Mouse (Mus musculus): Measurements from ENCODE around the gene Ppib. TPM values are rescaled to one million over a fixed set of nuclear protein-coding genes. Genes with fewer than 3 reads are reported as not detected.

Gene Ppib
- polyA plus RNA-seq, 1 experiment from 2014 or later: 670 TPM

GRCm38 (mm10) chr9:66088411-66088810, 28.4 kb downstream of the Ppib start:
- Histone ChIP-seq H3K4me2 (replicated peaks; ENCODE audit: low read depth, low read length) (no peak overlapping the region), H3K4me1 (ENCODE audit: insufficient read depth, low read length) (0 out of 2 replicates have a peak, but pooled peaks cover 2% of the 10 kb centered on the region), H3K4me3 (ENCODE audit: low read length) (no peak overlapping the region), H3K9me3 (ENCODE audit: low read length) (no peaks in the 10 kb centered on the region), H3K9ac (replicated peaks; ENCODE audit: low read length) (no peak overlapping the region), H3K36me3 (ENCODE audit: insufficient read depth, low read length) (peaks cover 31% of the 10 kb centered on the region), H3K27ac (ENCODE audit: low read length) (no peak overlapping the region), H3K27me3 (ENCODE audit: insufficient read depth, low read length) (no peaks in the 10 kb centered on the region)
- ATAC-seq (ENCODE audit: low FRiP score, low TSS enrichment): no peak
- WGBS: 31% methylated on average over 4 of the region's 4 CpGs

GRCm38 (mm10) chr9:66090593-66091244, 30.7 kb downstream of the Ppib start:
- WGBS: 78% methylated on average over 13 of the region's 13 CpGs
- 0 out of 2 replicates have a peak, but pooled peaks have one; percentile 24 for ATAC-seq (ENCODE audit: low FRiP score, low TSS enrichment)
- Histone ChIP-seq H3K36me3 (ENCODE audit: insufficient read depth, low read length) (peaks cover 48% of the 10 kb centered on the region), H3K9ac (replicated peaks; ENCODE audit: low read length) (no peak overlapping the region), H3K4me2 (replicated peaks; ENCODE audit: low read depth, low read length) (no peak overlapping the region), H3K27me3 (ENCODE audit: insufficient read depth, low read length) (no peaks in the 10 kb centered on the region), H3K4me3 (ENCODE audit: low read length) (no peak overlapping the region), H3K9me3 (ENCODE audit: low read length) (no peaks in the 10 kb centered on the region), H3K27ac (ENCODE audit: low read length) (0 out of 2 replicates have a peak overlapping the region, but pooled peaks have one; percentile 6), H3K4me1 (ENCODE audit: insufficient read depth, low read length) (0 out of 2 replicates have a peak, but pooled peaks cover 2% of the 10 kb centered on the region)

- 58% methylated on average over 6 of the region's 6 CpGs for WGBS
- Histone ChIP-seq H3K36me3 (ENCODE audit: insufficient read depth, low read length) (peaks cover 53% of the 10 kb centered on the region), H3K4me3 (ENCODE audit: low read length) (no peak overlapping the region), H3K4me1 (ENCODE audit: insufficient read depth, low read length) (0 out of 2 replicates have a peak, but pooled peaks cover 2% of the 10 kb centered on the region), H3K4me2 (replicated peaks; ENCODE audit: low read depth, low read length) (no peak overlapping the region), H3K9me3 (ENCODE audit: low read length) (no peaks in the 10 kb centered on the region), H3K27me3 (ENCODE audit: insufficient read depth, low read length) (no peaks in the 10 kb centered on the region), H3K9ac (replicated peaks; ENCODE audit: low read length) (no peak overlapping the region), H3K27ac (ENCODE audit: low read length) (peak overlapping the region; percentile 21)
- peak; percentile 32; the same call in 1 of the 2 replicates for ATAC-seq (ENCODE audit: low FRiP score, low TSS enrichment)
These were observed 31.6 kb downstream of the Ppib start for GRCm38 (mm10) chr9:66091327-66092231.

GRCm38 (mm10) chr9:66092664-66093063, 32.6 kb downstream of the Ppib start:
- Histone ChIP-seq H3K9ac (replicated peaks; ENCODE audit: low read length) (no peak overlapping the region), H3K36me3 (ENCODE audit: insufficient read depth, low read length) (peaks cover 53% of the 10 kb centered on the region), H3K4me2 (replicated peaks; ENCODE audit: low read depth, low read length) (no peak overlapping the region), H3K27ac (ENCODE audit: low read length) (no peak overlapping the region), H3K4me1 (ENCODE audit: insufficient read depth, low read length) (0 out of 2 replicates have a peak, but pooled peaks cover 2% of the 10 kb centered on the region), H3K9me3 (ENCODE audit: low read length) (no peaks in the 10 kb centered on the region), H3K27me3 (ENCODE audit: insufficient read depth, low read length) (no peaks in the 10 kb centered on the region), H3K4me3 (ENCODE audit: low read length) (no peak overlapping the region)
- WGBS: 70% methylated on average over 2 of the region's 2 CpGs
- no peak for ATAC-seq (ENCODE audit: low FRiP score, low TSS enrichment)

- H3K27ac ChIP-seq (ENCODE audit: low read length): no peak overlapping the region
- no peak overlapping the region for H3K4me3 ChIP-seq (ENCODE audit: low read length)
- WGBS: 87% methylated on average over 8 of the region's 8 CpGs
- H3K9ac ChIP-seq (replicated peaks; ENCODE audit: low read length): no peak overlapping the region
- ATAC-seq (ENCODE audit: low FRiP score, low TSS enrichment): no peak
- H3K36me3 ChIP-seq (ENCODE audit: insufficient read depth, low read length): peaks cover 57% of the 10 kb centered on the region
- no peaks in the 10 kb centered on the region for H3K9me3 ChIP-seq (ENCODE audit: low read length)
- no peak overlapping the region for H3K4me2 ChIP-seq (replicated peaks; ENCODE audit: low read depth, low read length)
- no peaks in the 10 kb centered on the region for H3K27me3 ChIP-seq (ENCODE audit: insufficient read depth, low read length)
- H3K4me1 ChIP-seq (ENCODE audit: insufficient read depth, low read length): no peaks in the 10 kb centered on the region
These were observed 41.6 kb downstream of the Ppib start for GRCm38 (mm10) chr9:66101577-66101976.

- WGBS: 91% methylated on average over 6 of the region's 6 CpGs
- Histone ChIP-seq H3K4me3 (ENCODE audit: low read length) (no peak overlapping the region), H3K9ac (replicated peaks; ENCODE audit: low read length) (no peak overlapping the region), H3K27me3 (ENCODE audit: insufficient read depth, low read length) (no peaks in the 10 kb centered on the region), H3K9me3 (ENCODE audit: low read length) (no peaks in the 10 kb centered on the region), H3K27ac (ENCODE audit: low read length) (no peak overlapping the region), H3K4me2 (replicated peaks; ENCODE audit: low read depth, low read length) (no peak overlapping the region), H3K4me1 (ENCODE audit: insufficient read depth, low read length) (no peaks in the 10 kb centered on the region), H3K36me3 (ENCODE audit: insufficient read depth, low read length) (peaks cover 53% of the 10 kb centered on the region)
- no peak for ATAC-seq (ENCODE audit: low FRiP score, low TSS enrichment)
These were observed 42.6 kb downstream of the Ppib start for GRCm38 (mm10) chr9:66102668-66103067.

- Histone ChIP-seq H3K27me3 (ENCODE audit: insufficient read depth, low read length) (no peaks in the 10 kb centered on the region), H3K4me3 (ENCODE audit: low read length) (no peak overlapping the region), H3K36me3 (ENCODE audit: insufficient read depth, low read length) (peaks cover 58% of the 10 kb centered on the region), H3K27ac (ENCODE audit: low read length) (0 out of 2 replicates have a peak overlapping the region, but pooled peaks have one; percentile 13), H3K9me3 (ENCODE audit: low read length) (no peaks in the 10 kb centered on the region), H3K4me1 (ENCODE audit: insufficient read depth, low read length) (no peaks in the 10 kb centered on the region), H3K9ac (replicated peaks; ENCODE audit: low read length) (no peak overlapping the region), H3K4me2 (replicated peaks; ENCODE audit: low read depth, low read length) (no peak overlapping the region)
- ATAC-seq (ENCODE audit: low FRiP score, low TSS enrichment): no peak
- 91% methylated on average over 4 of the region's 4 CpGs for WGBS
These were observed 44.6 kb downstream of the Ppib start for GRCm38 (mm10) chr9:66104601-66105000.

GRCm38 (mm10) chr9:66105168-66105567, 45.1 kb downstream of the Ppib start:
- Histone ChIP-seq H3K4me2 (replicated peaks; ENCODE audit: low read depth, low read length) (no peak overlapping the region), H3K4me3 (ENCODE audit: low read length) (no peak overlapping the region), H3K4me1 (ENCODE audit: insufficient read depth, low read length) (no peaks in the 10 kb centered on the region), H3K27ac (ENCODE audit: low read length) (peak overlapping the region; percentile 7; the same call in 1 of the 2 replicates), H3K27me3 (ENCODE audit: insufficient read depth, low read length) (no peaks in the 10 kb centered on the region), H3K36me3 (ENCODE audit: insufficient read depth, low read length) (peaks cover 58% of the 10 kb centered on the region), H3K9me3 (ENCODE audit: low read length) (no peaks in the 10 kb centered on the region), H3K9ac (replicated peaks; ENCODE audit: low read length) (no peak overlapping the region)
- ATAC-seq (ENCODE audit: low FRiP score, low TSS enrichment): no peak
- WGBS: 81% methylated on average over 8 of the region's 8 CpGs

- Histone ChIP-seq H3K27ac (ENCODE audit: low read length) (no peak overlapping the region; the same call in 1 of the 2 replicates), H3K9ac (replicated peaks; ENCODE audit: low read length) (no peak overlapping the region), H3K36me3 (ENCODE audit: insufficient read depth, low read length) (peaks cover 38% of the 10 kb centered on the region), H3K4me1 (ENCODE audit: insufficient read depth, low read length) (no peaks in the 10 kb centered on the region), H3K27me3 (ENCODE audit: insufficient read depth, low read length) (no peaks in the 10 kb centered on the region), H3K4me2 (replicated peaks; ENCODE audit: low read depth, low read length) (no peak overlapping the region), H3K4me3 (ENCODE audit: low read length) (no peak overlapping the region), H3K9me3 (ENCODE audit: low read length) (no peaks in the 10 kb centered on the region)
- ATAC-seq (ENCODE audit: low FRiP score, low TSS enrichment): no peak
- WGBS: 97% methylated on average over 1 of the region's 1 CpGs
These were observed 49.6 kb downstream of the Ppib start for GRCm38 (mm10) chr9:66109574-66109973.

Measured in kidney, embryonic 16.5 days (tissue).